Mouse (Mus musculus): ENCODE data around the gene Spef2. TPM values are rescaled to one million over a fixed set of nuclear protein-coding genes. Genes with fewer than 3 reads are reported as not detected.
"Not testable (repeated sequence)": the region's sequence is repeated elsewhere in the genome, so short reads cannot be mapped to it uniquely, and the experiment has no call there.

The Spef2 gene
- 1.3 and 1.8 TPM in 2 replicates for polyA plus RNA-seq (2014; fragmentation: Nextera tagmentation; extraction: Ambion mirVana)

DNA sequence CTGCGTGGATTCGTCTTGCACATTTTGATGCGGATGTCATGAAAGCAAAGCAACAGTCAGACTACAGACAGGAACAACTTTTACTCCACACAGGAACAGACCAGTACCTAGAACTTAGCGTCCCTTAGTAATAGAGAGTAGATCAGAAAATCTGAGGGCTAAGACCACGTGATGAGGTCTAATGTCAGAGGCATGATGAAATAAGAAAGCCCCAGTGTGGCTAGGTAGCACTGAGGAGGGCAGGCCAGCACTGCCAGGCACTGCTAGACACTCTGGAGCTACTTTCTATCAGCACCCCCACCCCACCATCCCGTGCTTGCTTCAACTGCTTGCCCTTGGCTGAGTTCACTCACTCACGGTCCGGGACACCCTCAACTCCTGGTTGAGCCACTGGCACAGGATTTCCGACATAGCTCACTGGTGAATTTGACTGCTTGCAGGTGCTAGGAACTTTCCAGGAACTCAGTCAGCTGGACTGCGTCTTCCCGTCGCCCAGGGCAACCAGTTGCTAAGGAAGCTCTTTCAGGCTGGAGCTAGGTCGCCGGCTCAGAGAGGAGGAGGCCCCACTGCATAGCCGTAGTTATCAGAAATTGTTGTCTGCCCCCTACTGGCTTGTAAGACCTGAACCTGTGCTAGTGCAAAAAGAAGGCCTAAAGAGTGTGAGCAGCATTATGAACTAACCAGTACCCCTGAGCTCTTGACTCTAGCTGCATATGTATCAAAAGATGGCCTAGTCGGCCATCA is at the start of gene Spef2:
Gene Spef2 (minus strand): TSS at position 510 of the 744 bp plus-strand sequence.
- ATAC-seq (ENCODE audit: low FRiP score) (peak; percentile 95), DNase-seq (ENCODE audit: low spot score) (peak; percentile 77)
- Histone ChIP-seq H3K27ac (ENCODE audit: low read depth, low read length) (no peak within 1 kb of the TSS), H3K4me2 (replicated peaks; ENCODE audit: low read depth, low read length) (peak within 1 kb of the TSS; percentile 20), H3K9ac (ENCODE audit: low read depth, low read length) (no peak within 1 kb of the TSS), H3K27me3 (ENCODE audit: control insufficient read depth, insufficient read depth, low read length) (no peaks in the 10 kb centered on the region), H3K4me3 (ENCODE audit: low read depth, low read length) (peak within 1 kb of the TSS; percentile 16), H3K9me3 (ENCODE audit: control insufficient read depth, low read length) (no peaks in the 10 kb centered on the region), H3K4me1 (replicated peaks; ENCODE audit: control insufficient read depth, insufficient read depth, low read length) (no peaks in the 10 kb centered on the region), H3K36me3 (ENCODE audit: control insufficient read depth, insufficient read depth, low read length) (no peaks in the 10 kb centered on the region)
- WGBS, result 32% methylated on average over 15 of the region's 16 CpGs

GRCm38 (mm10) chr15:9794131-9794530 is 45.5 kb upstream of the Spef2 start:
- WGBS, result 94% methylated on average over 3 of the region's 3 CpGs
- DNase-seq (ENCODE audit: low spot score), result no peak
- no peak for ATAC-seq (ENCODE audit: low FRiP score)
- Histone ChIP-seq H3K9ac (ENCODE audit: low read depth, low read length) (no peak overlapping the region), H3K9me3 (ENCODE audit: control insufficient read depth, low read length) (no peaks in the 10 kb centered on the region), H3K27ac (ENCODE audit: low read depth, low read length) (no peak overlapping the region), H3K36me3 (ENCODE audit: control insufficient read depth, insufficient read depth, low read length) (no peaks in the 10 kb centered on the region), H3K27me3 (ENCODE audit: control insufficient read depth, insufficient read depth, low read length) (no peaks in the 10 kb centered on the region), H3K4me2 (replicated peaks; ENCODE audit: low read depth, low read length) (no peak overlapping the region), H3K4me3 (ENCODE audit: low read depth, low read length) (no peak overlapping the region), H3K4me1 (replicated peaks; ENCODE audit: control insufficient read depth, insufficient read depth, low read length) (no peaks in the 10 kb centered on the region)

DNA sequence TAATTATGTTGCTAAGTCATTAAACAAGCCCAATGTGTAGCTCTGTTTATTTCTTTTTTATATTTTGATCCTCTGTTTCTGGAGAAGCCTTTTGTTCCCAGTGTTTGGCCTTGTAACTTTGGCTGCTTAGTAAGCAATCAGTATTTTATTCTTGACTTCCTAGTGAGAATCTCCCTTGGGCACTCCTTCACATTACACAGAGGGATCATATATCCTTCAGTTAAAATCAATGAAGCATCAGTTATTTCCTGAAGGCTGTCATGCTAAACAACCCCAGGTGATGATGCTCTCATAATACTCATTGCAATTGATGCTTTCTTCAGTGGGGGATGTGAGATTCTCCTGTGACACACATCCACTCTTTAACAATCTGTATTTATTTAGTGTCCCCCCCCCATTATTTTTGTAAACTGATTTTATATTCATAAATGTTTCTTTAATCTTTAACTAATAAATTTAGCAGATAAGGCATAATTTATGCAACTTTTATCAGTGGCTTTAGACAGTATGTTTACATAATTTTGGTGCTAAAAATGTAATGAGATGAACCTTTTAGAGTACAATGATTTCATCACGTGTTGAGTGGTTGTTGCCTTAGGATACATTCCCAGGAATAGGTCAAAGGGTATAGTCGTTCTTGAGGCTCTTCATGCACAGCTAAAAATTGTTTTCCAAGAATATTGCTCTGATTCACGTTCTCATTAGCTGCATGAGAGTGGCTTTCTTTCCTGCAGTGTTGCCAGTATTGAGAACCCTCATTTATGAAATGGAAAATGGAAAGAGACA is 39.8 kb upstream of the Spef2 start:
- Histone ChIP-seq H3K9ac (ENCODE audit: low read depth, low read length) (no peak overlapping the region), H3K36me3 (ENCODE audit: control insufficient read depth, insufficient read depth, low read length) (no peaks in the 10 kb centered on the region), H3K4me2 (replicated peaks; ENCODE audit: low read depth, low read length) (no peak overlapping the region), H3K27ac (ENCODE audit: low read depth, low read length) (no peak overlapping the region), H3K4me3 (ENCODE audit: low read depth, low read length) (no peak overlapping the region), H3K27me3 (ENCODE audit: control insufficient read depth, insufficient read depth, low read length) (no peaks in the 10 kb centered on the region), H3K4me1 (replicated peaks; ENCODE audit: control insufficient read depth, insufficient read depth, low read length) (no peaks in the 10 kb centered on the region), H3K9me3 (ENCODE audit: control insufficient read depth, low read length) (no peaks in the 10 kb centered on the region)
- WGBS, result 63% methylated on average over 3 of the region's 3 CpGs
- DNase-seq (ENCODE audit: low spot score), result no peak
- ATAC-seq (ENCODE audit: low FRiP score), result 0 out of 2 replicates have a peak, but pooled peaks have one; percentile 43

GRCm38 (mm10) chr15:9774222-9775142 is 25.8 kb upstream of the Spef2 start:
- not testable (repeated sequence) for H3K4me1 ChIP-seq (replicated peaks; ENCODE audit: control insufficient read depth, insufficient read depth, low read length); H3K9ac ChIP-seq (ENCODE audit: low read depth, low read length); H3K4me2 ChIP-seq (replicated peaks; ENCODE audit: low read depth, low read length); H3K27ac ChIP-seq (ENCODE audit: low read depth, low read length); DNase-seq (ENCODE audit: low spot score); H3K27me3 ChIP-seq (ENCODE audit: control insufficient read depth, insufficient read depth, low read length); H3K9me3 ChIP-seq (ENCODE audit: control insufficient read depth, low read length); ATAC-seq (ENCODE audit: low FRiP score); H3K36me3 ChIP-seq (ENCODE audit: control insufficient read depth, insufficient read depth, low read length); H3K4me3 ChIP-seq (ENCODE audit: low read depth, low read length)
- 97% methylated on average over 6 of the region's 6 CpGs for WGBS

GRCm38 (mm10) chr15:9768184-9768918 is 19.7 kb upstream of the Spef2 start:
- Histone ChIP-seq H3K4me1 (replicated peaks; ENCODE audit: control insufficient read depth, insufficient read depth, low read length) (no peaks in the 10 kb centered on the region), H3K9ac (ENCODE audit: low read depth, low read length) (no peak overlapping the region), H3K36me3 (ENCODE audit: control insufficient read depth, insufficient read depth, low read length) (no peaks in the 10 kb centered on the region), H3K4me2 (replicated peaks; ENCODE audit: low read depth, low read length) (no peak overlapping the region), H3K27ac (ENCODE audit: low read depth, low read length) (no peak overlapping the region), H3K9me3 (ENCODE audit: control insufficient read depth, low read length) (no peaks in the 10 kb centered on the region), H3K27me3 (ENCODE audit: control insufficient read depth, insufficient read depth, low read length) (no peaks in the 10 kb centered on the region), H3K4me3 (ENCODE audit: low read depth, low read length) (no peak overlapping the region)
- 63% methylated on average over 4 of the region's 4 CpGs for WGBS
- DNase-seq (ENCODE audit: low spot score) (peak; percentile 7), ATAC-seq (ENCODE audit: low FRiP score) (no peak)

- no peaks in the 10 kb centered on the region for H3K4me1 ChIP-seq (replicated peaks; ENCODE audit: control insufficient read depth, insufficient read depth, low read length)
- no peak overlapping the region for H3K27ac ChIP-seq (ENCODE audit: low read depth, low read length)
- no peak overlapping the region for H3K4me2 ChIP-seq (replicated peaks; ENCODE audit: low read depth, low read length)
- H3K36me3 ChIP-seq (ENCODE audit: control insufficient read depth, insufficient read depth, low read length), result no peaks in the 10 kb centered on the region
- ATAC-seq (ENCODE audit: low FRiP score) (no peak), DNase-seq (ENCODE audit: low spot score) (no peak)
- H3K4me3 ChIP-seq (ENCODE audit: low read depth, low read length), result no peak overlapping the region
- H3K27me3 ChIP-seq (ENCODE audit: control insufficient read depth, insufficient read depth, low read length), result no peaks in the 10 kb centered on the region
- no peaks in the 10 kb centered on the region for H3K9me3 ChIP-seq (ENCODE audit: control insufficient read depth, low read length)
- no peak overlapping the region for H3K9ac ChIP-seq (ENCODE audit: low read depth, low read length)
Observed at GRCm38 (mm10) chr15:9767034-9767433, 18.4 kb upstream of the Spef2 start.

- Histone ChIP-seq H3K4me2 (replicated peaks; ENCODE audit: low read depth, low read length) (no peak overlapping the region), H3K27ac (ENCODE audit: low read depth, low read length) (no peak overlapping the region), H3K9ac (ENCODE audit: low read depth, low read length) (no peak overlapping the region), H3K9me3 (ENCODE audit: control insufficient read depth, low read length) (no peaks in the 10 kb centered on the region), H3K36me3 (ENCODE audit: control insufficient read depth, insufficient read depth, low read length) (no peaks in the 10 kb centered on the region), H3K4me1 (replicated peaks; ENCODE audit: control insufficient read depth, insufficient read depth, low read length) (no peaks in the 10 kb centered on the region), H3K4me3 (ENCODE audit: low read depth, low read length) (no peak overlapping the region), H3K27me3 (ENCODE audit: control insufficient read depth, insufficient read depth, low read length) (no peaks in the 10 kb centered on the region)
- 88% methylated on average over 3 of the region's 3 CpGs for WGBS
- no peak for DNase-seq (ENCODE audit: low spot score)
- no peak for ATAC-seq (ENCODE audit: low FRiP score)
Observed at GRCm38 (mm10) chr15:9750966-9751365, 2.3 kb upstream of the Spef2 start.
